In genomic region chr9:20517727-20518126, GRCm38 (mm10) we compare ENCODE assay signal across 30 mouse cellular contexts.
"Had no signal": no experiment of that assay in that cellular context is flagged by ENCODE, and none has a peak within 500 bp of the region (broad histone marks: within the 10 kb centered on the region; RNA-seq: fewer than 3 reads in every experiment).

No protein-coding gene starts in this region.

- H3K4me3 ChIP-seq: heart, adult 2 months; heart, embryonic 10.5 days; heart, embryonic 12.5 days; heart, embryonic 13.5 days; heart, embryonic 15.5 days; hindbrain, embryonic 10.5 days; hindbrain, embryonic 12.5 days; hindbrain, embryonic 13.5 days; hindbrain, embryonic 15.5 days; intestine, embryonic 15.5 days; kidney, embryonic 15.5 days; layer of hippocampus, adult 2 months had no signal

- DNase-seq: heart, adult 2 months; heart, postnatal 10 days; heart, postnatal 36 days; heart, postnatal 4 days; kidney, adult 11 months; kidney, adult 18-20 months; kidney, postnatal 10 days; kidney, postnatal 14 days; kidney, postnatal 25 days; kidney, postnatal 36 days; kidney, postnatal 4 days; layer of hippocampus, adult 9-11 months; layer of hippocampus, postnatal 36 days had no signal

- H3K27ac ChIP-seq: heart, adult 2 months; heart, embryonic 10.5 days; heart, embryonic 13.5 days; heart, embryonic 15.5 days; hindbrain, embryonic 10.5 days; hindbrain, embryonic 12.5 days; hindbrain, embryonic 13.5 days; hindbrain, embryonic 15.5 days; intestine, embryonic 15.5 days; kidney, embryonic 15.5 days; kidney, postnatal 0 days; layer of hippocampus, adult 2 months had no signal

- H3K36me3 ChIP-seq: intestine, embryonic 15.5 days had no signal

- H3K27me3 ChIP-seq: heart, embryonic 12.5 days; heart, embryonic 13.5 days; heart, embryonic 15.5 days; hindbrain, embryonic 12.5 days; hindbrain, embryonic 13.5 days; hindbrain, embryonic 15.5 days; intestine, embryonic 15.5 days; kidney, embryonic 15.5 days had no signal

- H3K9ac ChIP-seq: heart, embryonic 12.5 days; heart, embryonic 13.5 days; heart, embryonic 15.5 days; hindbrain, embryonic 12.5 days; hindbrain, embryonic 13.5 days; hindbrain, embryonic 15.5 days; intestine, embryonic 15.5 days; kidney, embryonic 15.5 days had no signal

- H3K4me2 ChIP-seq: heart, embryonic 11.5 days; heart, embryonic 12.5 days; heart, embryonic 13.5 days; heart, embryonic 15.5 days; intestine, embryonic 15.5 days; kidney, embryonic 15.5 days had no signal

- H3K9me3 ChIP-seq: heart, embryonic 10.5 days; heart, embryonic 12.5 days; heart, embryonic 13.5 days; heart, embryonic 15.5 days; hindbrain, embryonic 10.5 days; hindbrain, embryonic 12.5 days; hindbrain, embryonic 13.5 days; hindbrain, embryonic 15.5 days; intestine, embryonic 15.5 days; kidney, embryonic 15.5 days had no signal

- ATAC-seq: hindbrain, embryonic 16.5 days; inflammation-experienced regulatory T-cells, adult 6 months; intestine, embryonic 15.5 days; intestine, embryonic 16.5 days; intestine, postnatal 0 days had no signal
